Mouse (Mus musculus) lung, embryonic 15.5 days (tissue): ENCODE data around the gene 1700088E04Rik. TPM values are rescaled to one million over a fixed set of nuclear protein-coding genes. Genes with fewer than 3 reads are reported as not detected.

ENCODE experiments used
- ATAC-seq: fragments of 200-750 bp; cut with Nextera tagmentation; 2 replicates; pipeline ENCODE4 v1.8.0; 2017; ENCODE audit warnings: moderate number of reproducible peaks, borderline replicate concordance; ENCODE audit not compliant: low FRiP score, low TSS enrichment; ENCODE audit errors: extremely low read depth
- H3K27ac ChIP-seq: fragments of 300-500 bp; sonication (generic); 2 replicates; pipeline ENCODE4 v1.5.1; 2015; ENCODE audit warnings: moderate library complexity, mild to moderate bottlenecking, inconsistent platforms
- H3K27me3 ChIP-seq: fragments of 300-500 bp; sonication (generic); 2 replicates; pipeline ENCODE4 v1.6.1; 2015; ENCODE audit warnings: inconsistent platforms
- H3K36me3 ChIP-seq: fragments of 300-500 bp; sonication (generic); 2 replicates; pipeline ENCODE4 v1.6.1; 2015; ENCODE audit warnings: inconsistent platforms
- H3K4me1 ChIP-seq: fragments of 300-500 bp; sonication (generic); 2 replicates; pipeline ENCODE4 v1.6.1; 2015; ENCODE audit warnings: inconsistent platforms
- H3K4me2 ChIP-seq: fragments of 300-500 bp; sonication (generic); 2 replicates; pipeline ENCODE4 v1.6.1; 2015; ENCODE audit warnings: inconsistent platforms, mild to moderate bottlenecking, moderate library complexity
- H3K4me3 ChIP-seq: fragments of 300-500 bp; sonication (generic); 2 replicates; pipeline ENCODE4 v1.5.1; 2015; ENCODE audit warnings: mild to moderate bottlenecking, inconsistent platforms
- H3K9ac ChIP-seq: fragments of 300-500 bp; sonication (generic); 2 replicates; pipeline ENCODE4 v1.6.1; 2015; ENCODE audit warnings: inconsistent platforms
- H3K9me3 ChIP-seq: fragments of 300-500 bp; sonication (generic); 2 replicates; pipeline ENCODE4 v1.6.1; 2016; ENCODE audit warnings: inconsistent platforms
- WGBS: fragments of 180-500 bp; shearing (Covaris S2); methylation state at CpG from one replicate; pipeline ENCODE4 v1.1.7; 2015; 5-methylcytosine and 5-hydroxymethylcytosine counted together
- polyA plus RNA-seq: library from polyadenylated mRNA; unstranded; fragments of >200 nt; fragmentation: Nextera tagmentation; extraction: Ambion mirVana; gene quantifications from 2 replicates; pipeline ENCODE4 v1.2.1, GENCODE M21; 2015

Gene 1700088E04Rik
- polyA plus RNA-seq, 1 experiment from 2014 or later, result 10.8 TPM

GRCm38 (mm10) chr15:79110031-79110430, 31.0 kb downstream of the 1700088E04Rik start:
- Histone ChIP-seq H3K27me3 (no peaks in the 10 kb centered on the region), H3K27ac (no peak overlapping the region), H3K36me3 (peaks cover 9% of the 10 kb centered on the region), H3K4me1 (peaks cover 32% of the 10 kb centered on the region), H3K4me2 (peak overlapping the region; percentile 98), H3K9me3 (no peaks in the 10 kb centered on the region), H3K4me3 (peak overlapping the region; percentile 91), H3K9ac (peak overlapping the region; percentile 86)
- 19% methylated on average over 9 of the region's 9 CpGs for WGBS
- no peak for ATAC-seq

GRCm38 (mm10) chr15:79109321-79109934, 31.6 kb downstream of the 1700088E04Rik start:
- H3K9me3 ChIP-seq, result no peaks in the 10 kb centered on the region
- peak overlapping the region; percentile 91 for H3K4me3 ChIP-seq
- H3K4me2 ChIP-seq, result peak overlapping the region; percentile 98
- 0 out of 2 replicates have a peak, but pooled peaks cover 4% of the 10 kb centered on the region for H3K36me3 ChIP-seq
- H3K27me3 ChIP-seq, result no peaks in the 10 kb centered on the region
- peaks cover 32% of the 10 kb centered on the region for H3K4me1 ChIP-seq
- peak; percentile 70 for ATAC-seq
- under 1% methylated on average over 38 of the region's 46 CpGs for WGBS
- peak overlapping the region; percentile 83 for H3K27ac ChIP-seq
- H3K9ac ChIP-seq, result peak overlapping the region; percentile 86

- Histone ChIP-seq H3K4me2 (peak within 1 kb of the TSS; percentile 98), H3K36me3 (no peaks in the 10 kb centered on the region), H3K27me3 (no peaks in the 10 kb centered on the region), H3K4me1 (peaks cover 32% of the 10 kb centered on the region), H3K27ac (peak within 1 kb of the TSS; percentile 83), H3K9me3 (no peaks in the 10 kb centered on the region), H3K4me3 (peak within 1 kb of the TSS; percentile 91), H3K9ac (peak within 1 kb of the TSS; percentile 86)
- ATAC-seq, result peak; percentile 83
- WGBS, result under 1% methylated on average over 76 of the region's 85 CpGs
Observed at GRCm38 (mm10) chr15:79108421-79109320, 32.4 kb downstream of the 1700088E04Rik start, which contains the start of gene Micall1. Gene Micall1, plus strand, starts transcription at chr15:79108898.

GRCm38 (mm10) chr15:79107966-79108365, 33.1 kb downstream of the 1700088E04Rik start:
- WGBS, result 11% methylated on average over 7 of the region's 7 CpGs
- peak overlapping the region; percentile 91 for H3K4me3 ChIP-seq
- H3K27ac ChIP-seq, result peak overlapping the region; percentile 83
- ATAC-seq, result no peak
- H3K36me3 ChIP-seq, result no peaks in the 10 kb centered on the region
- H3K9ac ChIP-seq, result peak overlapping the region; percentile 86; the same call in 1 of the 2 replicates
- no peaks in the 10 kb centered on the region for H3K9me3 ChIP-seq
- peaks cover 32% of the 10 kb centered on the region for H3K4me1 ChIP-seq
- H3K27me3 ChIP-seq, result no peaks in the 10 kb centered on the region
- peak overlapping the region; percentile 98 for H3K4me2 ChIP-seq

GRCm38 (mm10) chr15:79105804-79106203, 35.2 kb downstream of the 1700088E04Rik start:
- no peak for ATAC-seq
- Histone ChIP-seq H3K9ac (no peak overlapping the region), H3K27me3 (no peaks in the 10 kb centered on the region), H3K9me3 (no peaks in the 10 kb centered on the region), H3K36me3 (no peaks in the 10 kb centered on the region), H3K27ac (no peak overlapping the region), H3K4me2 (no peak overlapping the region), H3K4me1 (peaks cover 19% of the 10 kb centered on the region), H3K4me3 (no peak overlapping the region)
- 44% methylated on average over 2 of the region's 2 CpGs for WGBS

- Histone ChIP-seq H3K9me3 (no peaks in the 10 kb centered on the region), H3K4me1 (peaks cover 21% of the 10 kb centered on the region), H3K4me3 (no peak overlapping the region), H3K36me3 (no peaks in the 10 kb centered on the region), H3K4me2 (no peak overlapping the region), H3K27me3 (no peaks in the 10 kb centered on the region), H3K27ac (no peak overlapping the region), H3K9ac (no peak overlapping the region)
- 71% methylated on average over 10 of the region's 10 CpGs for WGBS
- ATAC-seq, result no peak
Observed at GRCm38 (mm10) chr15:79103264-79103663, 37.8 kb downstream of the 1700088E04Rik start.

GRCm38 (mm10) chr15:79101531-79101930, 39.5 kb downstream of the 1700088E04Rik start:
- Histone ChIP-seq H3K4me2 (no peak overlapping the region), H3K9ac (no peak overlapping the region), H3K4me3 (no peak overlapping the region), H3K4me1 (peaks cover 33% of the 10 kb centered on the region), H3K9me3 (no peaks in the 10 kb centered on the region), H3K36me3 (no peaks in the 10 kb centered on the region), H3K27me3 (no peaks in the 10 kb centered on the region), H3K27ac (no peak overlapping the region)
- ATAC-seq, result no peak

- peaks cover 41% of the 10 kb centered on the region for H3K4me1 ChIP-seq
Observed at GRCm38 (mm10) chr15:79100391-79100790, 40.7 kb downstream of the 1700088E04Rik start.

GRCm38 (mm10) chr15:79099456-79099855, 41.6 kb downstream of the 1700088E04Rik start:
- Histone ChIP-seq H3K4me1 (peaks cover 41% of the 10 kb centered on the region), H3K4me2 (peak overlapping the region; percentile 10; the same call in 1 of the 2 replicates), H3K36me3 (peaks cover 17% of the 10 kb centered on the region), H3K9ac (no peak overlapping the region), H3K27me3 (no peaks in the 10 kb centered on the region), H3K4me3 (no peak overlapping the region), H3K9me3 (no peaks in the 10 kb centered on the region), H3K27ac (peak overlapping the region; percentile 78)
- ATAC-seq, result peak; percentile 35
- 20% methylated on average over 4 of the region's 4 CpGs for WGBS

More at GRCm38 (mm10) chr15:79100391-79100790, 40.7 kb downstream of the 1700088E04Rik start:
- WGBS, result 79% methylated on average over 4 of the region's 4 CpGs
- H3K4me3 ChIP-seq, result no peak overlapping the region
- H3K4me2 ChIP-seq, result no peak overlapping the region
- ATAC-seq, result no peak
- no peak overlapping the region for H3K27ac ChIP-seq
- no peaks in the 10 kb centered on the region for H3K27me3 ChIP-seq
- no peak overlapping the region for H3K9ac ChIP-seq
- H3K36me3 ChIP-seq, result peaks cover 10% of the 10 kb centered on the region
- H3K9me3 ChIP-seq, result no peaks in the 10 kb centered on the region

- 28% methylated on average over 7 of the region's 7 CpGs for WGBS
- peaks cover 41% of the 10 kb centered on the region for H3K4me1 ChIP-seq
- H3K4me3 ChIP-seq, result no peak overlapping the region
- peak; percentile 40; the same call in 1 of the 2 replicates for ATAC-seq
- H3K9ac ChIP-seq, result no peak overlapping the region
- no peaks in the 10 kb centered on the region for H3K27me3 ChIP-seq
- H3K4me2 ChIP-seq, result peak overlapping the region; percentile 10; the same call in 1 of the 2 replicates
- peak overlapping the region; percentile 78 for H3K27ac ChIP-seq
- peaks cover 23% of the 10 kb centered on the region for H3K36me3 ChIP-seq
- H3K9me3 ChIP-seq, result no peaks in the 10 kb centered on the region
Observed at GRCm38 (mm10) chr15:79098868-79099267, 42.2 kb downstream of the 1700088E04Rik start.

- Histone ChIP-seq H3K27ac (peak overlapping the region; percentile 78), H3K27me3 (no peaks in the 10 kb centered on the region), H3K4me1 (peaks cover 43% of the 10 kb centered on the region), H3K9ac (no peak overlapping the region), H3K36me3 (peaks cover 30% of the 10 kb centered on the region), H3K9me3 (no peaks in the 10 kb centered on the region), H3K4me3 (no peak overlapping the region), H3K4me2 (no peak overlapping the region)
- ATAC-seq, result no peak
- WGBS, result 55% methylated on average over 5 of the region's 5 CpGs
Observed at GRCm38 (mm10) chr15:79098220-79098619, 42.8 kb downstream of the 1700088E04Rik start.
